Mouse (Mus musculus) intestine, embryonic 14.5 days (tissue): ENCODE data around the gene Cyp27b1. TPM values are rescaled to one million over a fixed set of nuclear protein-coding genes. Genes with fewer than 3 reads are reported as not detected.

Experiments
- ATAC-seq: fragments of 200-750 bp; cut with Nextera tagmentation; replicated peaks from 2 replicates; pipeline ENCODE4 v1.8.0; 2017; ENCODE audit warnings: low read depth, moderate number of reproducible peaks, moderate TSS enrichment, moderate library complexity; ENCODE audit not compliant: low FRiP score, low TSS enrichment
- DNase-seq: peaks from one replicate; pipeline ENCODE4 v3.0.0-alpha.2; 2018; ENCODE audit warnings: low spot score
- H3K27ac ChIP-seq: fragments of 300-500 bp; sonication (generic); 2 replicates; pipeline ENCODE4 v1.5.1; 2014; ENCODE audit warnings: low read depth, mild to moderate bottlenecking, control low read depth
- H3K27me3 ChIP-seq: fragments of 300-500 bp; sonication (generic); replicated peaks from 2 replicates; pipeline ENCODE4 v1.6.1; 2014; ENCODE audit warnings: low read length, control low read depth; ENCODE audit not compliant: control insufficient read depth, insufficient read depth
- H3K36me3 ChIP-seq: fragments of 300-500 bp; sonication (generic); 2 replicates; pipeline ENCODE4 v1.6.1; 2014; ENCODE audit warnings: low read length, control low read depth; ENCODE audit not compliant: control insufficient read depth, insufficient read depth
- H3K4me1 ChIP-seq: fragments of 300-500 bp; sonication (generic); replicated peaks from 2 replicates; pipeline ENCODE4 v1.6.1; 2014; ENCODE audit warnings: low read length, control low read depth, mixed read lengths; ENCODE audit not compliant: control insufficient read depth, insufficient read depth
- H3K4me2 ChIP-seq: fragments of 300-500 bp; sonication (generic); 2 replicates; pipeline ENCODE4 v1.6.1; 2014; ENCODE audit warnings: low read length
- H3K4me3 ChIP-seq: fragments of 300-500 bp; sonication (generic); 2 replicates; pipeline ENCODE4 v1.5.1; 2014; ENCODE audit warnings: low read depth, low read length, control low read depth, mixed read lengths
- H3K9ac ChIP-seq: fragments of 300-500 bp; sonication (generic); 2 replicates; pipeline ENCODE4 v1.6.1; 2014; ENCODE audit warnings: mild to moderate bottlenecking, low read length
- H3K9me3 ChIP-seq: fragments of 300-500 bp; sonication (generic); 2 replicates; pipeline ENCODE4 v1.6.1; 2016; ENCODE audit warnings: low read length, control low read depth; ENCODE audit not compliant: control insufficient read depth
- WGBS: fragments of 180-500 bp; shearing (Covaris S2); extraction: QIAGEN DNeasy Blood & Tissue Kit; methylation state at CpG from one replicate; pipeline ENCODE4 v1.1.7; 2014; 5-methylcytosine and 5-hydroxymethylcytosine counted together
- polyA plus RNA-seq: library from polyadenylated mRNA; unstranded; fragments of >200 nt; fragmentation: Nextera tagmentation; extraction: Ambion mirVana; gene quantifications from 2 replicates; pipeline ENCODE4 v1.2.1, GENCODE M21; 2014

Cyp27b1 gene
- polyA plus RNA-seq, 1 experiment from 2014 or later, result 0.15 TPM

DNA sequence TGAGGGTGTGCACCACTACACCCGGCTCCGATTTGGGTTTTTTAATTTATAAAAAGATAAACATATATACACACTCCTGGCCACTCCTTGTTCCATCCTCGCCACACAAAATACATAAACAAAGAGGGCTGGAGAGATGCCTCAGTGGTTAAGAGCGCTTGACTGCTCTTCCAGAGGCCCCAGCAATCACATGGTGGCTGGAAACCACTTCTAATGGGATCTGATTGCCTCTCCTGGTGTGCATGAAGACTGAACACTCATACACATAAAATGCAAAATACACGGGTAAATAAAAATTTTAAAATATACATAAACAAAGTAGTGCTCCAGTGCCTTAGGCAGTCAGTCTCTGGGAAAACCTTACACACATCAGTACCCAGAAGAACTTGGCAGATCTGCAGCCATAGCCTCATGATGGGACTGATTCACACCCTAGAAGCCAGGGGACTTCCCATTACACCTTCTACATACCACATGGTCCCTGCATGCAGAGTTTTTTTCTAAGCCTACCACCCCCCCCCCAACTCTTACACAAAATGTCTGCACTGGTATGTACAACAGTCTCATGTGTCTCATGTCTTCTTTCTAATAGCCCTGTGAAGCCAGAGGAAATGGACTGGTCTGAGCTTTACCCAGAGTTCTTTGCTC, 5.5 kb upstream of the Cyp27b1 start:
- Histone ChIP-seq H3K4me3 (peak overlapping the region; percentile 65), H3K36me3 (peaks cover 16% of the 10 kb centered on the region; the same call in 1 of the 2 replicates), H3K27ac (peak overlapping the region; percentile 48; the same call in 1 of the 2 replicates), H3K9me3 (no peaks in the 10 kb centered on the region), H3K9ac (peak overlapping the region; percentile 59), H3K4me1 (peaks cover 8% of the 10 kb centered on the region), H3K4me2 (peak overlapping the region; percentile 99), H3K27me3 (peaks cover 15% of the 10 kb centered on the region)
- 14% methylated on average over 5 of the region's 5 CpGs for WGBS
- no peak for ATAC-seq
- no peak for DNase-seq

GRCm38 (mm10) chr10:127043187-127043586, 4.9 kb upstream of the Cyp27b1 start:
- Histone ChIP-seq H3K36me3 (peaks cover 16% of the 10 kb centered on the region; the same call in 1 of the 2 replicates), H3K4me2 (peak overlapping the region; percentile 99; the same call in 1 of the 2 replicates), H3K9ac (no peak overlapping the region), H3K4me1 (peaks cover 8% of the 10 kb centered on the region), H3K4me3 (no peak overlapping the region), H3K27ac (no peak overlapping the region), H3K9me3 (no peaks in the 10 kb centered on the region), H3K27me3 (peaks cover 21% of the 10 kb centered on the region)
- 91% methylated on average over 6 of the region's 6 CpGs for WGBS
- ATAC-seq, result no peak
- DNase-seq, result no peak

- H3K4me2 ChIP-seq, result peak overlapping the region; percentile 31
- H3K36me3 ChIP-seq, result peaks cover 16% of the 10 kb centered on the region; the same call in 1 of the 2 replicates
- no peak overlapping the region for H3K27ac ChIP-seq
- ATAC-seq (no peak), DNase-seq (no peak)
- H3K9me3 ChIP-seq, result no peaks in the 10 kb centered on the region
- peaks cover 51% of the 10 kb centered on the region for H3K27me3 ChIP-seq
- no peaks in the 10 kb centered on the region for H3K4me1 ChIP-seq
- H3K4me3 ChIP-seq, result peak overlapping the region; percentile 16
- WGBS, result 5% methylated on average over 35 of the region's 35 CpGs
- no peak overlapping the region for H3K9ac ChIP-seq
These were observed 751 bp downstream of the Cyp27b1 start for GRCm38 (mm10) chr10:127048608-127049394.

GRCm38 (mm10) chr10:127049395-127050118, 1.5 kb downstream of the Cyp27b1 start:
- no peaks in the 10 kb centered on the region for H3K4me1 ChIP-seq
- ATAC-seq (peak; percentile 34; the same call in 1 of the 2 replicates), DNase-seq (no peak)
- 4% methylated on average over 29 of the region's 29 CpGs for WGBS
- peak overlapping the region; percentile 16 for H3K4me3 ChIP-seq
- peak overlapping the region; percentile 31 for H3K4me2 ChIP-seq
- peaks cover 51% of the 10 kb centered on the region for H3K27me3 ChIP-seq
- H3K27ac ChIP-seq, result no peak overlapping the region
- no peaks in the 10 kb centered on the region for H3K9me3 ChIP-seq
- H3K36me3 ChIP-seq, result peaks cover 14% of the 10 kb centered on the region; the same call in 1 of the 2 replicates
- no peak overlapping the region for H3K9ac ChIP-seq

GRCm38 (mm10) chr10:127050119-127050474, 2.0 kb downstream of the Cyp27b1 start:
- Histone ChIP-seq H3K4me2 (no peak overlapping the region), H3K27me3 (peaks cover 51% of the 10 kb centered on the region), H3K36me3 (peaks cover 12% of the 10 kb centered on the region; the same call in 1 of the 2 replicates), H3K4me1 (no peaks in the 10 kb centered on the region), H3K9me3 (no peaks in the 10 kb centered on the region), H3K27ac (no peak overlapping the region), H3K9ac (no peak overlapping the region), H3K4me3 (no peak overlapping the region)
- DNase-seq, result no peak
- WGBS, result 19% methylated on average over 10 of the region's 10 CpGs
- ATAC-seq, result no peak; the same call in 1 of the 2 replicates

- Histone ChIP-seq H3K36me3 (peaks cover 21% of the 10 kb centered on the region), H3K4me3 (no peak overlapping the region), H3K4me2 (no peak overlapping the region), H3K9me3 (no peaks in the 10 kb centered on the region), H3K4me1 (peaks cover 10% of the 10 kb centered on the region), H3K9ac (no peak overlapping the region), H3K27me3 (peaks cover 27% of the 10 kb centered on the region), H3K27ac (no peak overlapping the region)
- ATAC-seq (no peak), DNase-seq (no peak)
- 52% methylated on average over 4 of the region's 4 CpGs for WGBS
These were observed 6.6 kb downstream of the Cyp27b1 start for GRCm38 (mm10) chr10:127054646-127055045.

- ATAC-seq (no peak), DNase-seq (no peak)
- 90% methylated on average over 8 of the region's 8 CpGs for WGBS
- Histone ChIP-seq H3K36me3 (peaks cover 21% of the 10 kb centered on the region), H3K9me3 (no peaks in the 10 kb centered on the region), H3K27me3 (peaks cover 21% of the 10 kb centered on the region), H3K27ac (no peak overlapping the region), H3K4me3 (no peak overlapping the region), H3K4me2 (no peak overlapping the region), H3K9ac (no peak overlapping the region), H3K4me1 (peaks cover 10% of the 10 kb centered on the region)
These were observed 7.4 kb downstream of the Cyp27b1 start for GRCm38 (mm10) chr10:127055406-127055805.

DNA sequence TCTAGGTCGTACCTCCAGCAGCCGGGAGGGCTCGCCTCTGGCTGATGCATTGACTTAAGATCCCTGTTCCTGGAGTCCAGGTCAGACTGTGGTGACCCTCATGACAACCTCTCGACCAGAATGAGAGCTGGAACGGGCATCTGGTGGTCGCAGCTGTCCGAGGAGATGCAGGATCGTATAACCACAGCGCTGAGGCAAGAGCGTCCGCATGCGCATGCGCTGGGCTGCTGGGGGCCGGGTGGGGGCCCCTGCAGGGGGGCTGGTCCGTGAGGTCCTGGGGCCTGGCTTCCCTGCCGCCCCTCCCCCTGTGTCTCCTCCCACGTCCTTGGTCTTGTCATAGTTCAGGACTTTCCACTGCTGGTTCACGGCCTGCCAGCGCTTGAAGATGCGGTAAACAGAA, 8.4 kb downstream of the Cyp27b1 start:
- peaks cover 10% of the 10 kb centered on the region for H3K4me1 ChIP-seq
- DNase-seq (no peak), ATAC-seq (no peak)
- no peak overlapping the region for H3K4me3 ChIP-seq
- no peak overlapping the region for H3K27ac ChIP-seq
- peaks cover 12% of the 10 kb centered on the region; the same call in 1 of the 2 replicates for H3K27me3 ChIP-seq
- WGBS, result 88% methylated on average over 20 of the region's 20 CpGs
- H3K4me2 ChIP-seq, result no peak overlapping the region
- no peak overlapping the region for H3K9ac ChIP-seq
- H3K36me3 ChIP-seq, result peaks cover 21% of the 10 kb centered on the region
- H3K9me3 ChIP-seq, result no peaks in the 10 kb centered on the region
